Mouse (Mus musculus): ENCODE measurements around the gene Gnb1l.

GRCm38 (mm10) chr16:18482431-18482830 is 16.1 kb upstream of the Gnb1l start:
- TF ChIP-seq CTCF (IDR thresholded peaks at IDR 0.05; ENCODE audit: low read depth, low read length) (no peak), POLR2A (IDR thresholded peaks at IDR 0.05; ENCODE audit: insufficient read depth, low read length) (no peak)

Measured in ES-Bruce4 (cell line).